Mouse (Mus musculus) lung, embryonic 15.5 days (tissue): ENCODE data around the gene R3hdm2. TPM values are rescaled to one million over a fixed set of nuclear protein-coding genes. Genes with fewer than 3 reads are reported as not detected.

Source experiments
- ATAC-seq: fragments of 200-750 bp; cut with Nextera tagmentation; 2 replicates; pipeline ENCODE4 v1.8.0; 2017; ENCODE audit warnings: moderate number of reproducible peaks, borderline replicate concordance; ENCODE audit not compliant: low FRiP score, low TSS enrichment; ENCODE audit errors: extremely low read depth
- H3K27ac ChIP-seq: fragments of 300-500 bp; sonication (generic); 2 replicates; pipeline ENCODE4 v1.5.1; 2015; ENCODE audit warnings: moderate library complexity, mild to moderate bottlenecking, inconsistent platforms
- H3K27me3 ChIP-seq: fragments of 300-500 bp; sonication (generic); 2 replicates; pipeline ENCODE4 v1.6.1; 2015; ENCODE audit warnings: inconsistent platforms
- H3K36me3 ChIP-seq: fragments of 300-500 bp; sonication (generic); 2 replicates; pipeline ENCODE4 v1.6.1; 2015; ENCODE audit warnings: inconsistent platforms
- H3K4me1 ChIP-seq: fragments of 300-500 bp; sonication (generic); 2 replicates; pipeline ENCODE4 v1.6.1; 2015; ENCODE audit warnings: inconsistent platforms
- H3K4me2 ChIP-seq: fragments of 300-500 bp; sonication (generic); 2 replicates; pipeline ENCODE4 v1.6.1; 2015; ENCODE audit warnings: inconsistent platforms, mild to moderate bottlenecking, moderate library complexity
- H3K4me3 ChIP-seq: fragments of 300-500 bp; sonication (generic); 2 replicates; pipeline ENCODE4 v1.5.1; 2015; ENCODE audit warnings: mild to moderate bottlenecking, inconsistent platforms
- H3K9ac ChIP-seq: fragments of 300-500 bp; sonication (generic); 2 replicates; pipeline ENCODE4 v1.6.1; 2015; ENCODE audit warnings: inconsistent platforms
- H3K9me3 ChIP-seq: fragments of 300-500 bp; sonication (generic); 2 replicates; pipeline ENCODE4 v1.6.1; 2016; ENCODE audit warnings: inconsistent platforms
- WGBS: fragments of 180-500 bp; shearing (Covaris S2); methylation state at CpG from one replicate; pipeline ENCODE4 v1.1.7; 2015; 5-methylcytosine and 5-hydroxymethylcytosine counted together
- polyA plus RNA-seq: library from polyadenylated mRNA; unstranded; fragments of >200 nt; fragmentation: Nextera tagmentation; extraction: Ambion mirVana; gene quantifications from 2 replicates; pipeline ENCODE4 v1.2.1, GENCODE M21; 2015

R3hdm2 gene
- polyA plus RNA-seq, 1 experiment from 2014 or later, result 30.1 TPM

GRCm38 (mm10) chr10:127515271-127515982, 135.3 kb downstream of the R3hdm2 start:
- Histone ChIP-seq H3K4me2 (peak overlapping the region; percentile 51), H3K36me3 (peaks cover 31% of the 10 kb centered on the region), H3K9ac (no peak overlapping the region), H3K27me3 (peaks cover 56% of the 10 kb centered on the region), H3K9me3 (no peaks in the 10 kb centered on the region), H3K4me1 (peaks cover 63% of the 10 kb centered on the region), H3K4me3 (peak overlapping the region; percentile 27), H3K27ac (peak overlapping the region; percentile 26; the same call in 1 of the 2 replicates)
- 39% methylated on average over 9 of the region's 9 CpGs for WGBS
- ATAC-seq, result no peak

DNA sequence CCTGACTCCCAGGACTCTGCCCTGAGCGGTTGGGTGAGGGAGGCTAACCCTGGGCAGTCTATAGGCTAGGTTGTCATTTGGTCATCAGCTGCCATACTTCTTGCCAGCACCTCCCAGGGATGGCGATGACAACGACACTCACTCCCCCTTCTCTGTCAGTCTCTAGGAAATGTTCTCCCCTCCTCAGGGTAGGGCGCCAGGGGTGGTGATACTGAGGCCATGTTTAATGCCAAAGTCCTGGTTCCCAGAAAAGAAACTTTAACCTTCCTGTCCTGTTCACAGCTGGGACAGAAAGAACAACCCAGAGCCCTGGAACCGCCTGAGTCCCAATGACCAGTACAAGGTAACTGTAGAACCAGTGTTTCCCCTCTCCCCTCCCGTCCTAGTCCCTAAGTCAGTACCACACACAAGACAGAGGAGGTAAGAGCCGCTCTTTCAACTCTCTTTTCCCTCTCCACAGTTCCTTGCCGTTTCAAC, 135.9 kb downstream of the R3hdm2 start:
- Histone ChIP-seq H3K27me3 (peaks cover 50% of the 10 kb centered on the region), H3K4me2 (peak overlapping the region; percentile 51), H3K9me3 (no peaks in the 10 kb centered on the region), H3K27ac (peak overlapping the region; percentile 75), H3K4me3 (peak overlapping the region; percentile 9), H3K4me1 (peaks cover 65% of the 10 kb centered on the region), H3K9ac (peak overlapping the region; percentile 23; the same call in 1 of the 2 replicates), H3K36me3 (peaks cover 35% of the 10 kb centered on the region)
- 28% methylated on average over 8 of the region's 8 CpGs for WGBS
- no peak for ATAC-seq

- Histone ChIP-seq H3K9me3 (no peaks in the 10 kb centered on the region), H3K4me2 (peak overlapping the region; percentile 51), H3K36me3 (peaks cover 35% of the 10 kb centered on the region), H3K27ac (peak overlapping the region; percentile 75), H3K4me3 (peak overlapping the region; percentile 9), H3K27me3 (peaks cover 43% of the 10 kb centered on the region), H3K9ac (peak overlapping the region; percentile 23; the same call in 1 of the 2 replicates), H3K4me1 (peaks cover 65% of the 10 kb centered on the region)
- WGBS, result 11% methylated on average over 30 of the region's 30 CpGs
- ATAC-seq, result peak; percentile 40
Observed at GRCm38 (mm10) chr10:127516576-127517260, 136.6 kb downstream of the R3hdm2 start.

- peaks cover 56% of the 10 kb centered on the region for H3K4me1 ChIP-seq
Observed at GRCm38 (mm10) chr10:127517941-127518340, 137.8 kb downstream of the R3hdm2 start.

GRCm38 (mm10) chr10:127519041-127519701, 139.0 kb downstream of the R3hdm2 start:
- ATAC-seq, result no peak
- no peak overlapping the region for H3K4me2 ChIP-seq
- H3K27ac ChIP-seq, result no peak overlapping the region
- H3K4me1 ChIP-seq, result peaks cover 43% of the 10 kb centered on the region
- 95% methylated on average over 26 of the region's 26 CpGs for WGBS
- peaks cover 35% of the 10 kb centered on the region for H3K36me3 ChIP-seq
- H3K9me3 ChIP-seq, result no peaks in the 10 kb centered on the region
- H3K4me3 ChIP-seq, result no peak overlapping the region
- no peak overlapping the region for H3K9ac ChIP-seq
- H3K27me3 ChIP-seq, result peaks cover 36% of the 10 kb centered on the region

More at GRCm38 (mm10) chr10:127517941-127518340, 137.8 kb downstream of the R3hdm2 start:
- no peak overlapping the region for H3K27ac ChIP-seq
- peaks cover 35% of the 10 kb centered on the region for H3K36me3 ChIP-seq
- peaks cover 36% of the 10 kb centered on the region for H3K27me3 ChIP-seq
- no peaks in the 10 kb centered on the region for H3K9me3 ChIP-seq
- no peak overlapping the region for H3K4me2 ChIP-seq
- no peak overlapping the region for H3K9ac ChIP-seq
- no peak overlapping the region for H3K4me3 ChIP-seq
- no peak for ATAC-seq
- WGBS, result 90% methylated on average over 22 of the region's 22 CpGs

- no peak overlapping the region for H3K4me3 ChIP-seq
- ATAC-seq, result no peak
- no peak overlapping the region for H3K9ac ChIP-seq
- no peaks in the 10 kb centered on the region for H3K9me3 ChIP-seq
- H3K4me2 ChIP-seq, result no peak overlapping the region
- H3K36me3 ChIP-seq, result peaks cover 35% of the 10 kb centered on the region
- peaks cover 36% of the 10 kb centered on the region for H3K27me3 ChIP-seq
- H3K4me1 ChIP-seq, result peaks cover 34% of the 10 kb centered on the region
- 93% methylated on average over 37 of the region's 37 CpGs for WGBS
- no peak overlapping the region for H3K27ac ChIP-seq
Observed at GRCm38 (mm10) chr10:127519903-127520713, 140.0 kb downstream of the R3hdm2 start.

DNA sequence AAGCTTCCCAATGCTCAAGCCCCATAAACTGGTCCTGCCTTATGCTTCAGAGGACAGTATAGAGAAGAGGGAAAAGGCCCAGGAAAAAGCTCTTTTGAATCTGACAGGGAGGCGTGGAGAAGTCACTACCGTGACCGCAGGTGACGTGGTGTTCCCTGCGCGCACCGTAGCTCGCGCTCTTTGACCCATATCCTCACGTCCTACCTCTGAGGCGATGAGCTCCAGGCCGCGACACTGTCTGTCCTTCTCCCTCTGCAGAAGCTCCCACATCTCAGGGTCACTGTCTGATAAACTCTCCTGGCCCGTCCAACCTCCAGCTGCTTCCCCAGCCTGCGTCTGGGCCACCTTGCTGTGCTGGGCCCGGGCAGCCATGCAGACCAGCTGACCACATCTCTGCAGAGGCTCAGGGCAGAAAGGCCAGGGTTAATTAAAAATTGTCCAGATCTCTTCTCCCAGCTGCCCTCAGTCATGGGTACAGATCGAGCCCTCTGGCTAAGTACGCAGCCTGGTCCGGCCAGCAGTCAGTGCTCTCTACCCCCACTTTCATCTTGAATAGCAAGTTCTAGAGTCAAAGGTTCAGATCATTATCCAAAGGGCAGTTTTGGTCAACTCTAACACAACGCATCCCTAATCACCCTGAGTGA, 140.7 kb downstream of the R3hdm2 start:
- H3K36me3 ChIP-seq, result peaks cover 35% of the 10 kb centered on the region
- no peak overlapping the region for H3K9ac ChIP-seq
- H3K4me3 ChIP-seq, result peak overlapping the region; percentile 66
- no peak overlapping the region for H3K27ac ChIP-seq
- 76% methylated on average over 20 of the region's 20 CpGs for WGBS
- no peaks in the 10 kb centered on the region for H3K9me3 ChIP-seq
- peak overlapping the region; percentile 91 for H3K4me2 ChIP-seq
- H3K4me1 ChIP-seq, result peaks cover 34% of the 10 kb centered on the region
- H3K27me3 ChIP-seq, result peaks cover 36% of the 10 kb centered on the region
- no peak for ATAC-seq

- H3K4me3 ChIP-seq, result peak overlapping the region; percentile 66
- H3K9ac ChIP-seq, result peak overlapping the region; percentile 62
- peaks cover 35% of the 10 kb centered on the region for H3K36me3 ChIP-seq
- H3K4me2 ChIP-seq, result peak overlapping the region; percentile 91
- H3K9me3 ChIP-seq, result no peaks in the 10 kb centered on the region
- WGBS, result 2% methylated on average over 12 of the region's 12 CpGs
- ATAC-seq, result no peak
- peak overlapping the region; percentile 24; the same call in 1 of the 2 replicates for H3K27ac ChIP-seq
- H3K4me1 ChIP-seq, result peaks cover 33% of the 10 kb centered on the region
- H3K27me3 ChIP-seq, result peaks cover 39% of the 10 kb centered on the region
Observed at GRCm38 (mm10) chr10:127521611-127522080, 141.5 kb downstream of the R3hdm2 start.

GRCm38 (mm10) chr10:127522088-127522581, 142.0 kb downstream of the R3hdm2 start, which contains the start of gene Shmt2:
Gene Shmt2 (minus strand): TSS chr10:127522444.
- peaks cover 32% of the 10 kb centered on the region for H3K4me1 ChIP-seq
- WGBS, result 0% methylated on average over 21 of the region's 21 CpGs

DNA sequence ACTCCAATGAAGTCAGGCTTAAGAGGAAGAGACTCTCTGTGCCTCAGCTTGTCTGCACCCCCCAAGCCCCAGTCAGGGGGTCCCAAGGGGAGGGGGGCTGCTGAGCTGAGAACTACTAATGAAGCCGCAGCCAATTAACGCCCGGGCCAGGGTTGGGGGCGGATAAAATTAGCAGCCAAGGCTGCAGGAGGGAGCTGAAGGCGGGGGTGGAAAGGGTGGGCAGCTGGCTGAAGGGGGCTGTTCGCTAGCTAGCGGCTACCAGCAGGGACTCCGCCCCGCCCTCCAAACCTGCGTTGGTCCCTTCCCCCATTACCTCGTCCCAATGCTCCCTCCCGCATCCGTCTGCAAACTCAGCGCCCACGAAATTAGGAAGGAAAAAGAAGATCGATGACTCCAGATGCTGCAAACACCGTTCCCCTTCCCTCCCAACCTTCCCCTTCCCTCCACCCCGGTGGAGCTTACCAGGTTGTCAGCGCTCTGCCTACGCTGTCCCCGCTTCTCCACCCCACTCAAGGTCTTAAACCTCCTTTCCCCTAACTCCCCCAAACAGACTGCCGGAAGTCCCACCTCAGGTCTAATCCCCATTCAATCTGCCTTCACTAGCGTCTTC, 144.6 kb downstream of the R3hdm2 start:
- H3K4me2 ChIP-seq, result no peak overlapping the region
- WGBS, result 4% methylated on average over 23 of the region's 23 CpGs
- H3K4me1 ChIP-seq, result peaks cover 33% of the 10 kb centered on the region
- no peak overlapping the region for H3K9ac ChIP-seq
- no peak overlapping the region for H3K27ac ChIP-seq
- no peaks in the 10 kb centered on the region for H3K9me3 ChIP-seq
- H3K27me3 ChIP-seq, result peaks cover 70% of the 10 kb centered on the region
- H3K36me3 ChIP-seq, result peaks cover 11% of the 10 kb centered on the region
- no peak for ATAC-seq
- no peak overlapping the region for H3K4me3 ChIP-seq

More at GRCm38 (mm10) chr10:127522088-127522581, 142.0 kb downstream of the R3hdm2 start, which contains the start of gene Shmt2:
- peaks cover 44% of the 10 kb centered on the region for H3K27me3 ChIP-seq
- no peaks in the 10 kb centered on the region for H3K9me3 ChIP-seq
- H3K36me3 ChIP-seq, result peaks cover 35% of the 10 kb centered on the region
- peak; percentile 62; the same call in 1 of the 2 replicates for ATAC-seq
- H3K4me3 ChIP-seq, result peak within 1 kb of the TSS; percentile 66
- H3K9ac ChIP-seq, result peak within 1 kb of the TSS; percentile 62
- peak within 1 kb of the TSS; percentile 91 for H3K4me2 ChIP-seq
- peak within 1 kb of the TSS; percentile 24; the same call in 1 of the 2 replicates for H3K27ac ChIP-seq
